8 mouse cellular contexts compared by ENCODE assay signal in the genomic region with DNA sequence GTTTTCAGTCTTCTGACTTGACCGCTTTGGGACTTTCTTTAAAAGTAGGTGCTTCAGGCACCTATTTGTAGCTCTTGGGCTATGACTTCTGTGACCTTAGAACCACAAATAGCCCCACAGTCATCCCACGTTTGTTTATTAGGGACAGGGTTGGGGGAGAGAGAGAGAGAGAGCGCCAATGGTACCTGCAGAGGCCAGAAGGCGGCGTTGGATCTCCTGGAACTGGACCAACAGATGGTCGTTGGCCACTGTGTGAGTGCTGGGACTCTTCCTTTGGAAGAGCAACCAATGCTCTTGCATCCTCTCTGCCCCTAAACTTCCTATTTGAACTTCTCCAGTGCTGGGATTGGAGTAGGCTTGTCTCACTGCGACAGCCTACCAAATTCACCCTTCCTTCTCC. TPM values are rescaled to one million over a fixed set of nuclear protein-coding genes. Genes with fewer than 3 reads are reported as not detected.
A peak's percentile ranks its signal among the peaks of the same experiment; 100 is the strongest.
DNase-seq lines count a peak whose midpoint lies in the region; ATAC-seq and TF ChIP-seq lines count a peak whose summit lies in the region.

No protein-coding gene starts in this region.

- TF ChIP-seq POLR2A in liver, adult 2 months (IDR thresholded peaks at IDR 0.05; ENCODE audit: extremely low read depth, insufficient read depth, low read length), result no peak

- peak; percentile 30 for TF ChIP-seq CTCF in liver, adult 2 months (IDR thresholded peaks at IDR 0.05; ENCODE audit: low read depth, low read length)

- no peaks in the 10 kb centered on the region for H3K36me3 ChIP-seq in forebrain, embryonic 11.5 days (ENCODE audit: control insufficient read depth, insufficient read depth, low read length)
- no peaks in the 10 kb centered on the region for H3K36me3 ChIP-seq in forebrain, embryonic 15.5 days
- H3K36me3 ChIP-seq in liver, adult 2 months (ENCODE audit: control insufficient read depth, insufficient read depth, low read length), result no peaks in the 10 kb centered on the region
- H3K36me3 ChIP-seq in intestine, embryonic 14.5 days (ENCODE audit: control insufficient read depth, insufficient read depth, low read length), result no peaks in the 10 kb centered on the region
- H3K36me3 ChIP-seq in neural tube, embryonic 15.5 days, result no peaks in the 10 kb centered on the region

- H3K4me2 ChIP-seq in forebrain, embryonic 11.5 days (ENCODE audit: low read depth, low read length, severe bottlenecking), result no peak overlapping the region
- no peak overlapping the region for H3K4me2 ChIP-seq in forebrain, embryonic 15.5 days (replicated peaks)
- peak overlapping the region; percentile 44; the same call in 1 of the 2 replicates for H3K4me2 ChIP-seq in intestine, embryonic 14.5 days (ENCODE audit: low read length)
- H3K4me2 ChIP-seq in neural tube, embryonic 15.5 days, result peak overlapping the region; percentile 49; the same call in 1 of the 2 replicates

- no peaks in the 10 kb centered on the region for H3K9me3 ChIP-seq in forebrain, embryonic 11.5 days (ENCODE audit: control insufficient read depth, low read length)
- H3K9me3 ChIP-seq in forebrain, embryonic 15.5 days, result no peaks in the 10 kb centered on the region
- no peaks in the 10 kb centered on the region for H3K9me3 ChIP-seq in intestine, embryonic 14.5 days (ENCODE audit: control insufficient read depth, low read length)
- no peaks in the 10 kb centered on the region for H3K9me3 ChIP-seq in neural tube, embryonic 15.5 days (replicated peaks)

- no peaks in the 10 kb centered on the region for H3K27me3 ChIP-seq in forebrain, embryonic 11.5 days (ENCODE audit: control insufficient read depth, insufficient read depth, low read length)
- H3K27me3 ChIP-seq in forebrain, embryonic 15.5 days, result no peaks in the 10 kb centered on the region
- no peaks in the 10 kb centered on the region for H3K27me3 ChIP-seq in liver, adult 2 months (ENCODE audit: control insufficient read depth, insufficient read depth, low read length)
- H3K27me3 ChIP-seq in intestine, embryonic 14.5 days (replicated peaks; ENCODE audit: control insufficient read depth, insufficient read depth, low read length), result no peaks in the 10 kb centered on the region
- no peaks in the 10 kb centered on the region for H3K27me3 ChIP-seq in neural tube, embryonic 15.5 days (replicated peaks)

- 0 out of 2 replicates have a peak overlapping the region, but pooled peaks have one; percentile 25 for H3K27ac ChIP-seq in forebrain, embryonic 11.5 days (ENCODE audit: low read depth, low read length)
- no peak overlapping the region for H3K27ac ChIP-seq in forebrain, embryonic 15.5 days (replicated peaks)
- H3K27ac ChIP-seq in liver, adult 2 months (replicated peaks; ENCODE audit: insufficient read depth, low read depth, low read length), result peak overlapping the region; percentile 60
- peak overlapping the region; percentile 91; the same call in 1 of the 2 replicates for H3K27ac ChIP-seq in intestine, embryonic 14.5 days (ENCODE audit: low read depth)
- H3K27ac ChIP-seq in neural tube, embryonic 15.5 days (replicated peaks), result peak overlapping the region; percentile 84

- DNase-seq in forebrain, embryonic 11.5 days (ENCODE audit: low spot score), result peak; percentile 48
- no peak for DNase-seq in liver, adult 2 months (ENCODE audit: extremely low read depth, low read depth, low spot score)
- no peak for DNase-seq in liver
- DNase-seq in intestine, embryonic 14.5 days (ENCODE audit: low spot score), result no peak
- no peak for DNase-seq in right cerebral cortex, postnatal 14 days

- 30% methylated on average over 7 of the region's 7 CpGs for WGBS in forebrain, embryonic 11.5 days
- WGBS in forebrain, embryonic 15.5 days, result 26% methylated on average over 7 of the region's 7 CpGs
- 11% methylated on average over 7 of the region's 7 CpGs for WGBS in liver, adult 2 months
- WGBS in intestine, embryonic 14.5 days, result 19% methylated on average over 7 of the region's 7 CpGs
- 34% methylated on average over 7 of the region's 7 CpGs for WGBS in neural tube, embryonic 15.5 days

- ATAC-seq in forebrain, embryonic 11.5 days (replicated peaks; ENCODE audit: low FRiP score), result no peak
- ATAC-seq in forebrain, embryonic 15.5 days (replicated peaks), result no peak
- no peak for ATAC-seq in intestine, embryonic 14.5 days (replicated peaks; ENCODE audit: low FRiP score, low TSS enrichment, low read depth)
- no peak for ATAC-seq in neural tube, embryonic 15.5 days (ENCODE audit: low FRiP score)
- ATAC-seq in CD4-positive, CD25-positive, alpha-beta regulatory T cell, adult 4 months, result no peak

- peaks cover 31% of the 10 kb centered on the region for H3K4me1 ChIP-seq in forebrain, embryonic 11.5 days (replicated peaks; ENCODE audit: control insufficient read depth, insufficient read depth, low read length)
- H3K4me1 ChIP-seq in forebrain, embryonic 15.5 days, result peaks cover 63% of the 10 kb centered on the region
- H3K4me1 ChIP-seq in liver, adult 2 months (ENCODE audit: control insufficient read depth, insufficient read depth, low read length), result peaks cover 32% of the 10 kb centered on the region
- peaks cover 54% of the 10 kb centered on the region for H3K4me1 ChIP-seq in intestine, embryonic 14.5 days (replicated peaks; ENCODE audit: control insufficient read depth, insufficient read depth, low read length)
- peaks cover 70% of the 10 kb centered on the region for H3K4me1 ChIP-seq in neural tube, embryonic 15.5 days

- no peaks in the 10 kb centered on the region for H3K79me2 ChIP-seq in liver, adult 2 months (ENCODE audit: control insufficient read depth, insufficient read depth, low read length)

- no peak overlapping the region for H3K9ac ChIP-seq in forebrain, embryonic 11.5 days (ENCODE audit: low read length)
- H3K9ac ChIP-seq in forebrain, embryonic 15.5 days (replicated peaks), result no peak overlapping the region
- no peak overlapping the region for H3K9ac ChIP-seq in liver, adult 2 months (ENCODE audit: low read depth, low read length)
- no peak overlapping the region for H3K9ac ChIP-seq in intestine, embryonic 14.5 days (ENCODE audit: low read length)
- H3K9ac ChIP-seq in neural tube, embryonic 15.5 days (replicated peaks), result no peak overlapping the region

- H3K4me3 ChIP-seq in forebrain, embryonic 11.5 days (ENCODE audit: low read depth, low read length), result no peak overlapping the region
- H3K4me3 ChIP-seq in forebrain, embryonic 15.5 days, result no peak overlapping the region
- no peak overlapping the region for H3K4me3 ChIP-seq in liver, adult 2 months (ENCODE audit: insufficient read depth, low read depth, low read length)
- no peak overlapping the region for H3K4me3 ChIP-seq in intestine, embryonic 14.5 days (ENCODE audit: low read depth, low read length)
- no peak overlapping the region for H3K4me3 ChIP-seq in neural tube, embryonic 15.5 days (replicated peaks)

RNA-seq across cellular contexts. Expression of gene Msl1, which starts 8.1 kb away (rescaled TPM):
- polyA plus RNA-seq in forebrain, embryonic 11.5 days (2014; fragmentation: Nextera tagmentation; extraction: Ambion mirVana), result 24.0 and 28.4 TPM in 2 replicates
- 30.2 and 31.7 TPM in 2 replicates for polyA plus RNA-seq in forebrain, embryonic 15.5 days (2015; fragmentation: Nextera tagmentation; extraction: Ambion mirVana)
- 15.5 and 17.7 TPM in 2 replicates for total RNA-seq in liver, adult 2 months (2014; rRNA removed)
- 17.0 and 17.2 TPM in 2 replicates for polyA plus RNA-seq in liver, adult 2 months (2012; rRNA removed)
- 17.5 and 19.1 TPM in 2 replicates for polyA plus RNA-seq in intestine, embryonic 14.5 days (2014; fragmentation: Nextera tagmentation; extraction: Ambion mirVana)
- polyA plus RNA-seq in neural tube, embryonic 15.5 days (2015; fragmentation: Nextera tagmentation; extraction: Ambion mirVana), result 27.5 and 30.1 TPM in 2 replicates
- 10 to 100 TPM; 22.3 to 24.8 TPM for polyA plus RNA-seq in CD4-positive, CD25-positive, alpha-beta regulatory T cell, adult 4 months (2017; shearing (Covaris generic))

RNA-seq across cellular contexts. Expression of gene Nr1d1, which starts 12.1 kb away (rescaled TPM):
- polyA plus RNA-seq in forebrain, embryonic 11.5 days (2014; fragmentation: Nextera tagmentation; extraction: Ambion mirVana), result 1.0 and 1.6 TPM in 2 replicates
- 3.6 TPM in 2 replicates for polyA plus RNA-seq in forebrain, embryonic 15.5 days (2015; fragmentation: Nextera tagmentation; extraction: Ambion mirVana)
- total RNA-seq in liver, adult 2 months (2014; rRNA removed), result 19.0 and 45.4 TPM in 2 replicates
- polyA plus RNA-seq in liver, adult 2 months (2012; rRNA removed), result 75.4 and 106 TPM in 2 replicates
- polyA plus RNA-seq in intestine, embryonic 14.5 days (2014; fragmentation: Nextera tagmentation; extraction: Ambion mirVana), result 2.5 and 2.8 TPM in 2 replicates
- 3.8 and 4.0 TPM in 2 replicates for polyA plus RNA-seq in neural tube, embryonic 15.5 days (2015; fragmentation: Nextera tagmentation; extraction: Ambion mirVana)
- polyA plus RNA-seq in CD4-positive, CD25-positive, alpha-beta regulatory T cell, adult 4 months (2017; shearing (Covaris generic)), result 10 to 100 TPM in 1 of 2 experiments, 1 to 10 TPM in 1; 4.9 to 12.3 TPM

RNA-seq across cellular contexts. Expression of gene Casc3, which starts 17.5 kb away (rescaled TPM):
- 59.9 and 63.2 TPM in 2 replicates for polyA plus RNA-seq in forebrain, embryonic 11.5 days (2014; fragmentation: Nextera tagmentation; extraction: Ambion mirVana)
- 53.5 and 53.9 TPM in 2 replicates for polyA plus RNA-seq in forebrain, embryonic 15.5 days (2015; fragmentation: Nextera tagmentation; extraction: Ambion mirVana)
- total RNA-seq in liver, adult 2 months (2014; rRNA removed), result 3.6 and 6.6 TPM in 2 replicates
- polyA plus RNA-seq in liver, adult 2 months (2012; rRNA removed), result 11.2 and 12.5 TPM in 2 replicates
- polyA plus RNA-seq in intestine, embryonic 14.5 days (2014; fragmentation: Nextera tagmentation; extraction: Ambion mirVana), result 34.5 and 37.3 TPM in 2 replicates
- polyA plus RNA-seq in neural tube, embryonic 15.5 days (2015; fragmentation: Nextera tagmentation; extraction: Ambion mirVana), result 44.3 and 46.8 TPM in 2 replicates
- 10 to 100 TPM; 13.6 to 14.5 TPM for polyA plus RNA-seq in CD4-positive, CD25-positive, alpha-beta regulatory T cell, adult 4 months (2017; shearing (Covaris generic))

RNA-seq across cellular contexts. Expression of gene Thra, which starts 46.8 kb away (rescaled TPM):
- polyA plus RNA-seq in forebrain, embryonic 11.5 days (2014; fragmentation: Nextera tagmentation; extraction: Ambion mirVana), result 35.9 and 36.9 TPM in 2 replicates
- polyA plus RNA-seq in forebrain, embryonic 15.5 days (2015; fragmentation: Nextera tagmentation; extraction: Ambion mirVana), result 164 and 166 TPM in 2 replicates
- 5.5 and 8.9 TPM in 2 replicates for total RNA-seq in liver, adult 2 months (2014; rRNA removed)
- 13.6 and 14.9 TPM in 2 replicates for polyA plus RNA-seq in liver, adult 2 months (2012; rRNA removed)
- 60.7 and 63.8 TPM in 2 replicates for polyA plus RNA-seq in intestine, embryonic 14.5 days (2014; fragmentation: Nextera tagmentation; extraction: Ambion mirVana)
- 104 and 125 TPM in 2 replicates for polyA plus RNA-seq in neural tube, embryonic 15.5 days (2015; fragmentation: Nextera tagmentation; extraction: Ambion mirVana)
- 1 to 10 TPM; 4.8 to 5.7 TPM for polyA plus RNA-seq in CD4-positive, CD25-positive, alpha-beta regulatory T cell, adult 4 months (2017; shearing (Covaris generic))

RNA-seq across cellular contexts. Expression of gene Rapgefl1, which starts 49.4 kb away (rescaled TPM):
- 2.0 and 2.5 TPM in 2 replicates for polyA plus RNA-seq in forebrain, embryonic 11.5 days (2014; fragmentation: Nextera tagmentation; extraction: Ambion mirVana)
- polyA plus RNA-seq in forebrain, embryonic 15.5 days (2015; fragmentation: Nextera tagmentation; extraction: Ambion mirVana), result 4.2 and 5.8 TPM in 2 replicates
- total RNA-seq in liver, adult 2 months (2014; rRNA removed), result 0.13 and 0.18 TPM in 2 replicates
- polyA plus RNA-seq in liver, adult 2 months (2012; rRNA removed), result 1.4 and 1.9 TPM in 2 replicates
- polyA plus RNA-seq in intestine, embryonic 14.5 days (2014; fragmentation: Nextera tagmentation; extraction: Ambion mirVana), result 1.5 and 2.2 TPM in 2 replicates
- polyA plus RNA-seq in neural tube, embryonic 15.5 days (2015; fragmentation: Nextera tagmentation; extraction: Ambion mirVana), result 12.5 and 13.7 TPM in 2 replicates
- under 1 TPM in 1 of 2 experiments, not detected in 1; 0.48 TPM for polyA plus RNA-seq in CD4-positive, CD25-positive, alpha-beta regulatory T cell, adult 4 months (2017; shearing (Covaris generic))

Comparison
In these comparisons a context has a peak if more than half of its experiments do, and no peak if none do; other contexts are left out.
1. H3K4me2 ChIP-seq: peak in intestine, embryonic 14.5 days (single experiment) and neural tube, embryonic 15.5 days (single experiment); none in forebrain, embryonic 11.5 days (single experiment) and forebrain, embryonic 15.5 days (single experiment).